Mouse (Mus musculus) hindbrain, embryonic 15.5 days (tissue): Measurements from ENCODE around the gene Ddx27. TPM values are rescaled to one million over a fixed set of nuclear protein-coding genes. Genes with fewer than 3 reads are reported as not detected.
"Not testable (repeated sequence)": the region's sequence is repeated elsewhere in the genome, so short reads cannot be mapped to it uniquely, and the experiment has no call there.

Source experiments
- ATAC-seq: fragments of 200-750 bp; cut with Nextera tagmentation; 2 replicates; pipeline ENCODE4 v1.8.0; 2017; ENCODE audit warnings: low read depth, moderate number of reproducible peaks, moderate TSS enrichment; ENCODE audit not compliant: low FRiP score
- H3K27ac ChIP-seq: fragments of 300-500 bp; sonication (generic); replicated peaks from 2 replicates; pipeline ENCODE4 v1.5.1; 2015; ENCODE audit warnings: mild to moderate bottlenecking, inconsistent platforms
- H3K27me3 ChIP-seq: fragments of 300-500 bp; sonication (generic); 2 replicates; pipeline ENCODE4 v1.6.1; 2015; ENCODE audit warnings: control low read depth, inconsistent platforms
- H3K36me3 ChIP-seq: fragments of 300-500 bp; sonication (generic); 2 replicates; pipeline ENCODE4 v1.6.1; 2015; ENCODE audit warnings: control low read depth, inconsistent platforms
- H3K4me1 ChIP-seq: fragments of 300-500 bp; sonication (generic); replicated peaks from 2 replicates; pipeline ENCODE4 v1.6.1; 2015; ENCODE audit warnings: control low read depth, inconsistent platforms
- H3K4me2 ChIP-seq: fragments of 300-500 bp; sonication (generic); 2 replicates; pipeline ENCODE4 v1.6.1; 2015; ENCODE audit warnings: moderate library complexity, mild to moderate bottlenecking, inconsistent platforms
- H3K4me3 ChIP-seq: fragments of 300-500 bp; sonication (generic); 2 replicates; pipeline ENCODE4 v1.5.1; 2015; ENCODE audit warnings: mild to moderate bottlenecking, inconsistent platforms
- H3K9ac ChIP-seq: fragments of 300-500 bp; sonication (generic); 2 replicates; pipeline ENCODE4 v1.6.1; 2015; ENCODE audit warnings: inconsistent platforms
- H3K9me3 ChIP-seq: fragments of 300-500 bp; sonication (generic); 2 replicates; pipeline ENCODE4 v1.6.1; 2016; ENCODE audit warnings: control low read depth, inconsistent platforms
- WGBS: fragments of 180-500 bp; shearing (Covaris S2); methylation state at CpG from one replicate; pipeline ENCODE4 v1.1.7; 2015; 5-methylcytosine and 5-hydroxymethylcytosine counted together
- polyA plus RNA-seq: library from polyadenylated mRNA; unstranded; fragments of >200 nt; fragmentation: Nextera tagmentation; extraction: Ambion mirVana; gene quantifications from 2 replicates; pipeline ENCODE4 v1.2.1, GENCODE M21; 2015

Gene Ddx27
- polyA plus RNA-seq, 1 experiment from 2014 or later: 35.4 TPM

- peak overlapping the region; percentile 45 for H3K9ac ChIP-seq
- peaks cover 41% of the 10 kb centered on the region for H3K4me1 ChIP-seq
- H3K9me3 ChIP-seq: no peaks in the 10 kb centered on the region
- ATAC-seq: peak; percentile 13
- H3K27me3 ChIP-seq: no peaks in the 10 kb centered on the region
- H3K36me3 ChIP-seq: no peaks in the 10 kb centered on the region
- H3K4me2 ChIP-seq: peak overlapping the region; percentile 68
- H3K27ac ChIP-seq: peak overlapping the region; percentile 98
- H3K4me3 ChIP-seq: peak overlapping the region; percentile 91
- WGBS: 41% methylated on average over 8 of the region's 8 CpGs
Measured at GRCm38 (mm10) chr2:166996533-166996894, 18.5 kb upstream of the Ddx27 start.

DNA sequence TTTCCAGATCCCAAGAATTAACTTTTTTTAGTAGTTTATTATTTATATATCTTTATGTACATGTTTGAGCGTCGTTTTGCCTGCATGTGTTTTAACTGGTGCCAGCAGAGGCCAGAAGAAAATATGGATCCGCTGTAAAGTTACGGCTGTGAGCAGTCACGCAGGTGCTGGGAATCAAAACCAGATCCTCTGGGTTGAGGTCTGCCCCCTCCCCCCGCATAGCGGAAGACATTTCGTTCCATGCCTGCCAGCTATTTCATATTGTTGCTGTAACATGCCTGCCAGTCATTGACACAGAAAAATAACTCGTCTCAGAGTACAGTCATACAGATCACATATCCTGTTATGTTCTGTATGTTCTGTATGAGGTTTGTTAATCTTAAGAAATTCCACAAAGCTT lies 13.5 kb upstream of the Ddx27 start:
- Histone ChIP-seq H3K4me3 (no peak overlapping the region), H3K27ac (no peak overlapping the region), H3K4me1 (peaks cover 5% of the 10 kb centered on the region; the same call in 1 of the 2 replicates), H3K9ac (no peak overlapping the region), H3K4me2 (no peak overlapping the region), H3K27me3 (no peaks in the 10 kb centered on the region), H3K36me3 (no peaks in the 10 kb centered on the region), H3K9me3 (no peaks in the 10 kb centered on the region)
- WGBS: 80% methylated on average over 9 of the region's 9 CpGs
- no peak for ATAC-seq

DNA sequence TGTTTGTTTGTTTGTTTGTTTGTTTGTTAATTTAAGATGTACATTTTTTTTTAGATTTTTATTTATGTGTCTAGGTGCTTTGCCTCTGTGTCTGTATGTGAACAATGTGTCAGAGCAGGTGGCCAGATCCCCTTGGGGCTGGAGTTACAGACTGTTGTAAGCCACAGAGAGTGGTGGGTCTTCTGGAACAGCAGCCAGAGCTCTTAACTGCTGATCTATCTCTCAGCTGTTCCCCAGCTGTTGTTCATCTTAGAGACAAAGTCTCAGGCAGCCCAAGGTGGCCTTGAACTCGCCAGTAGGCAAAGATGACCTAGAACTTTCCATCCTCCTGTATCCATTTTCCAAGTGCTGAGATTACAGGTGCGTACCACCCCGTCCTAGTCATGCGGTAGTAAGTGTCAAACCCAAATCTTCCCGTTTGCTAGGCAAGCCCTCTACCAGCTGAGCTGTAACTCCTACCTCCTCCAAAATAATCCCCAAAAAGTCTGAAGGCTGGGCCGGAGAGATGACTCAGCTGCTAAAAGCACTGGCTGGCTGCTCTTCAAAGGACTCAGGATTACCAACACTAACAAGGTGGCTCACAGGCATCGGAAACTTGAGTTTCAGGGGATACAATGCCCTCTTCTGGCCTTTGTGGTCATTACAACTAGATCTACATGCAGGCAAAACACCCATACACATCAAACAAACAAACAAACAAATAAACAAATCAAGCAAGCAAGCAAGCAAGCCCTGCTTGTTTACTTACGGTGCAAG lies 10.7 kb upstream of the Ddx27 start:
- no peaks in the 10 kb centered on the region for H3K27me3 ChIP-seq
- no peak overlapping the region for H3K4me3 ChIP-seq
- no peaks in the 10 kb centered on the region for H3K36me3 ChIP-seq
- H3K4me1 ChIP-seq: no peaks in the 10 kb centered on the region
- no peak overlapping the region for H3K27ac ChIP-seq
- no peak overlapping the region for H3K4me2 ChIP-seq
- H3K9me3 ChIP-seq: no peaks in the 10 kb centered on the region
- ATAC-seq: no peak; the same call in 1 of the 2 replicates
- H3K9ac ChIP-seq: no peak overlapping the region
- 54% methylated on average over 8 of the region's 8 CpGs for WGBS

DNA sequence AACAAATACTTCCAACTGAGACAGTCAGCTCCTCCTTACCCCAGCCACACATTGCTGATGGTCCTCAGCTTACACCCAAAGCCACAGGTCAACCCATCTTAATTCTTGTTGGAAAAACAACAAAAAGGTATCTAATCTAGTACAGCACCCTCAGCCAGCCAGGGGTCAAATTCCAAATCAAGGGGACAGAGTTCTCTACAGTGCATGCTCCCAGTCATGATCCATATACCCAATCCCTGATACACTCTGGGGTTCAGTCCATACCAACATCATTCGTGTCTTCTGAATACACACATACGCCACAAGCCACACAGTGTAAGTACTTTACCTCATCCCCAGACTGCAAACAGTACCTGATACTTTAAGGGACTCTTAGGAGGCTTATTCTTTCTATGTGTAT lies 8.6 kb upstream of the Ddx27 start:
- H3K4me3 ChIP-seq: no peak overlapping the region
- H3K9ac ChIP-seq: no peak overlapping the region
- no peaks in the 10 kb centered on the region for H3K9me3 ChIP-seq
- H3K4me1 ChIP-seq: no peaks in the 10 kb centered on the region
- 86% methylated on average over 2 of the region's 2 CpGs for WGBS
- no peaks in the 10 kb centered on the region for H3K36me3 ChIP-seq
- H3K27ac ChIP-seq: no peak overlapping the region
- no peak overlapping the region for H3K4me2 ChIP-seq
- ATAC-seq: no peak
- no peaks in the 10 kb centered on the region for H3K27me3 ChIP-seq

GRCm38 (mm10) chr2:167007001-167007491 lies 7.9 kb upstream of the Ddx27 start:
- no peak overlapping the region for H3K9ac ChIP-seq
- no peaks in the 10 kb centered on the region for H3K36me3 ChIP-seq
- no peaks in the 10 kb centered on the region for H3K27me3 ChIP-seq
- H3K9me3 ChIP-seq: no peaks in the 10 kb centered on the region
- no peak overlapping the region for H3K4me3 ChIP-seq
- no peak overlapping the region for H3K27ac ChIP-seq
- no peaks in the 10 kb centered on the region for H3K4me1 ChIP-seq
- 66% methylated on average over 13 of the region's 13 CpGs for WGBS
- no peak for ATAC-seq
- H3K4me2 ChIP-seq: no peak overlapping the region

DNA sequence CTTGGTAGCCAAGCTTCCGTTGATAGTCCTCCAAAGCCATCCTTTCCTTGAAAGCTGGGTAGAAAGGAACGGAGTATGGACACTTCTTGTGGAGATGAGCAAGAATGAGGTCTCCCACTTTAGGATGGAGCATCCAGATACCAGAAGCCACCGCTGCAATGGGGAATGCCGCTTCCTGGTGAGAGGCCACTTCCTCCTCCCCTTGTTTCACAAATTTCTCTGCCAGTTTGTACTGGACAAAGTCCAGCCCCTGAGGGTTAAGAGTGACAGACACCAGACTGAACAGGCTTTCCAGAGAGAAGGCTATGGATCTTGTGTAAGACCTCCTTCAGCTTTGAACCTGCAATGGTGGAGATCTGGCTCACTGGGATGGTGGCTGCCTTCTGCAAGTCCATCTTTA lies 7.4 kb upstream of the Ddx27 start:
- H3K4me1 ChIP-seq, H3K4me2 ChIP-seq, H3K4me3 ChIP-seq, H3K36me3 ChIP-seq, H3K27me3 ChIP-seq, ATAC-seq, H3K9ac ChIP-seq, H3K27ac ChIP-seq, H3K9me3 ChIP-seq: not testable (repeated sequence)
- 80% methylated on average over 4 of the region's 4 CpGs for WGBS

- Histone ChIP-seq H3K4me2 (no peak overlapping the region), H3K4me1 (0 out of 2 replicates have a peak, but pooled peaks cover under 1% of the 10 kb centered on the region), H3K9ac (no peak overlapping the region), H3K36me3 (no peaks in the 10 kb centered on the region), H3K27me3 (no peaks in the 10 kb centered on the region), H3K4me3 (no peak overlapping the region), H3K27ac (no peak overlapping the region), H3K9me3 (no peaks in the 10 kb centered on the region)
- ATAC-seq: no peak
- 82% methylated on average over 4 of the region's 4 CpGs for WGBS
Measured at GRCm38 (mm10) chr2:167009483-167009882, 5.5 kb upstream of the Ddx27 start.

DNA sequence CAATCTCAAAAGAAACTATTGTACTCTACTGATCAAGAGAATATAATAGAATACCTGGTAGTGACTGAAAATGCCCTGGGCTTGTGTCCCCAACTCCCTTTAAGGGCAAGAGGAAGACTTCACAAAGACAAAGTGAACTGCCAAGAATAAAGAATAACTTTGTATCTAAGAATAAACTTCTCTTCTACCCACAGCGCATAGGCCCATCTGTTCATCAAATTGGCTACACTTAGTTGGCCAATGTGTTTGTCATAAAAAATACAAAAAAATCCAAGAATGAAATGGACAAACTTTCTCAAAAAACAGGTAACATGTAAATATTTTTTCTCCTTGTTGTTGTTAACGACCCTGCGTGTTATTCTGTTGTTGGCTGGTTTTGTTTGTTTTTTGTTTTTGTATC lies 4.4 kb upstream of the Ddx27 start:
- H3K4me2 ChIP-seq: no peak overlapping the region
- H3K4me1 ChIP-seq: peaks cover 5% of the 10 kb centered on the region; the same call in 1 of the 2 replicates
- 91% methylated on average over 3 of the region's 3 CpGs for WGBS
- no peak overlapping the region for H3K9ac ChIP-seq
- no peaks in the 10 kb centered on the region for H3K9me3 ChIP-seq
- no peaks in the 10 kb centered on the region for H3K27me3 ChIP-seq
- no peak overlapping the region for H3K4me3 ChIP-seq
- no peaks in the 10 kb centered on the region for H3K36me3 ChIP-seq
- ATAC-seq: no peak
- H3K27ac ChIP-seq: no peak overlapping the region

GRCm38 (mm10) chr2:167015382-167015718 lies 357 bp downstream of the Ddx27 start:
- H3K9ac ChIP-seq: peak overlapping the region; percentile 59
- no peaks in the 10 kb centered on the region for H3K9me3 ChIP-seq
- H3K4me2 ChIP-seq: peak overlapping the region; percentile 78
- peak overlapping the region; percentile 64 for H3K27ac ChIP-seq
- WGBS: under 1% methylated on average over 20 of the region's 21 CpGs
- H3K36me3 ChIP-seq: peaks cover 19% of the 10 kb centered on the region
- H3K4me1 ChIP-seq: peaks cover 20% of the 10 kb centered on the region
- H3K27me3 ChIP-seq: no peaks in the 10 kb centered on the region
- H3K4me3 ChIP-seq: peak overlapping the region; percentile 55
- ATAC-seq: peak; percentile 77

GRCm38 (mm10) chr2:167019396-167019795 lies 4.4 kb downstream of the Ddx27 start:
- H3K4me2 ChIP-seq: no peak overlapping the region
- WGBS: 93% methylated on average over 10 of the region's 10 CpGs

DNA sequence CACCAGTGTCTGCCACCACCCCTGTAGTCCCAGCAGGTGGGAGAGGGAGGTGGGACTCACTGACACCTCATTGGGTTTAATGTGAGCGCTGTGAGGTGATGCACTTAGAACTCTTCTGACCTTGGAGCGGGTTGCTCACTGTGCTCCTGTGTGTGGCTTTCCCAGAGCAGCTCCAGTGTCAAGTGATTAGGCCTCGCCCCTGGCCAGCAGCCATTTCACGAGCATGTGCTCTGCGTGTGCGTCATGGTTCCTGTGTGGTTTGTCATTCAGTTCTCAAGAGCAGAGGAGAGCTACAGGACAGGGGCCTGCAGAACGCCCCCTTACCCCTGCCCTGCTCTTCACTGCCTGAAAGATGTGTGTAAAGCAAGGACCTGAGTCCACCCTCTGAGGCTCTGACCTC lies 13.6 kb downstream of the Ddx27 start:
- Histone ChIP-seq H3K27me3 (no peaks in the 10 kb centered on the region), H3K9ac (no peak overlapping the region), H3K4me2 (no peak overlapping the region), H3K27ac (no peak overlapping the region), H3K9me3 (no peaks in the 10 kb centered on the region), H3K4me1 (no peaks in the 10 kb centered on the region), H3K4me3 (no peak overlapping the region), H3K36me3 (peaks cover 83% of the 10 kb centered on the region)
- WGBS: 96% methylated on average over 7 of the region's 7 CpGs
- no peak for ATAC-seq

More at GRCm38 (mm10) chr2:167019396-167019795, 4.4 kb downstream of the Ddx27 start:
- H3K36me3 ChIP-seq: peaks cover 51% of the 10 kb centered on the region
- H3K9me3 ChIP-seq: no peaks in the 10 kb centered on the region
- no peak for ATAC-seq
- peaks cover 20% of the 10 kb centered on the region for H3K4me1 ChIP-seq
- no peak overlapping the region for H3K27ac ChIP-seq
- H3K27me3 ChIP-seq: no peaks in the 10 kb centered on the region
- no peak overlapping the region for H3K4me3 ChIP-seq
- H3K9ac ChIP-seq: no peak overlapping the region

GRCm38 (mm10) chr2:167030507-167030906 lies 15.5 kb downstream of the Ddx27 start:
- no peak overlapping the region for H3K9ac ChIP-seq
- 94% methylated on average over 4 of the region's 4 CpGs for WGBS
- no peak overlapping the region for H3K27ac ChIP-seq
- H3K4me3 ChIP-seq: no peak overlapping the region
- no peak for ATAC-seq
- no peaks in the 10 kb centered on the region for H3K9me3 ChIP-seq
- H3K36me3 ChIP-seq: peaks cover 86% of the 10 kb centered on the region
- no peaks in the 10 kb centered on the region for H3K27me3 ChIP-seq
- no peak overlapping the region for H3K4me2 ChIP-seq
- H3K4me1 ChIP-seq: no peaks in the 10 kb centered on the region

- Histone ChIP-seq H3K9me3 (no peaks in the 10 kb centered on the region), H3K4me3 (no peak overlapping the region), H3K27me3 (no peaks in the 10 kb centered on the region), H3K4me1 (no peaks in the 10 kb centered on the region), H3K27ac (no peak overlapping the region), H3K36me3 (peaks cover 95% of the 10 kb centered on the region), H3K4me2 (no peak overlapping the region), H3K9ac (no peak overlapping the region)
- 93% methylated on average over 12 of the region's 12 CpGs for WGBS
- no peak for ATAC-seq
Measured at GRCm38 (mm10) chr2:167037710-167038109, 22.7 kb downstream of the Ddx27 start.
